Mouse (Mus musculus): ENCODE measurements around the gene Gm21746.
"Not testable (repeated sequence)": the region's sequence is repeated elsewhere in the genome, so short reads cannot be mapped to it uniquely, and the experiment has no call there.

Gene Gm21746

GRCm38 (mm10) chrY:6237895-6238294, at the start of gene Gm21746:
TSS of gene Gm21746 (minus strand) at chrY:6237995.
- DNase-seq = not testable (repeated sequence)

- DNase-seq = not testable (repeated sequence)
Observed at GRCm38 (mm10) chrY:6266798-6267197, 29.0 kb upstream of the Gm21746 start, which contains the start of gene Gm20873. TSS of gene Gm20873 (plus strand) at chrY:6267098.
